Mouse (Mus musculus) midbrain, embryonic 13.5 days (tissue): ENCODE data around the gene Pkd1l2. TPM values are rescaled to one million over a fixed set of nuclear protein-coding genes. Genes with fewer than 3 reads are reported as not detected.

Source experiments
- ATAC-seq: fragments of 200-750 bp; cut with Nextera tagmentation; 2 replicates; pipeline ENCODE4 v1.8.0; 2017; ENCODE audit warnings: mild to moderate bottlenecking, moderate TSS enrichment, moderate library complexity
- H3K27ac ChIP-seq: fragments of 300-500 bp; sonication (generic); 2 replicates; pipeline ENCODE4 v1.5.1; 2015; ENCODE audit warnings: inconsistent platforms, mild to moderate bottlenecking, moderate library complexity
- H3K27me3 ChIP-seq: fragments of 300-500 bp; sonication (generic); 2 replicates; pipeline ENCODE4 v1.6.1; 2015; ENCODE audit warnings: mild to moderate bottlenecking, inconsistent platforms
- H3K36me3 ChIP-seq: fragments of 300-500 bp; sonication (generic); 2 replicates; pipeline ENCODE4 v1.6.1; 2015; ENCODE audit warnings: mild to moderate bottlenecking, inconsistent platforms
- H3K4me1 ChIP-seq: fragments of 300-500 bp; sonication (generic); replicated peaks from 2 replicates; pipeline ENCODE4 v1.6.1; 2015; ENCODE audit warnings: inconsistent platforms
- H3K4me2 ChIP-seq: fragments of 300-500 bp; sonication (generic); replicated peaks from 2 replicates; pipeline ENCODE4 v1.6.1; 2015; ENCODE audit warnings: moderate library complexity, mild to moderate bottlenecking, inconsistent platforms
- H3K4me3 ChIP-seq: fragments of 300-500 bp; sonication (generic); replicated peaks from 2 replicates; pipeline ENCODE4 v1.5.1; 2015; ENCODE audit warnings: mild to moderate bottlenecking, inconsistent platforms
- H3K9ac ChIP-seq: fragments of 300-500 bp; sonication (generic); replicated peaks from 2 replicates; pipeline ENCODE4 v1.6.1; 2015; ENCODE audit warnings: mild to moderate bottlenecking, inconsistent platforms
- H3K9me3 ChIP-seq: fragments of 300-500 bp; sonication (generic); 2 replicates; pipeline ENCODE4 v1.6.1; 2016; ENCODE audit warnings: mild to moderate bottlenecking, inconsistent platforms
- WGBS: fragments of 180-500 bp; shearing (Covaris S2); methylation state at CpG from one replicate; pipeline ENCODE4 v1.1.7; 2015; 5-methylcytosine and 5-hydroxymethylcytosine counted together
- polyA plus RNA-seq: library from polyadenylated mRNA; unstranded; fragments of >200 nt; fragmentation: Nextera tagmentation; extraction: Ambion mirVana; gene quantifications from 2 replicates; pipeline ENCODE4 v1.2.1, GENCODE M21; 2015

The Pkd1l2 gene
- polyA plus RNA-seq, 1 experiment from 2014 or later = not detected

DNA sequence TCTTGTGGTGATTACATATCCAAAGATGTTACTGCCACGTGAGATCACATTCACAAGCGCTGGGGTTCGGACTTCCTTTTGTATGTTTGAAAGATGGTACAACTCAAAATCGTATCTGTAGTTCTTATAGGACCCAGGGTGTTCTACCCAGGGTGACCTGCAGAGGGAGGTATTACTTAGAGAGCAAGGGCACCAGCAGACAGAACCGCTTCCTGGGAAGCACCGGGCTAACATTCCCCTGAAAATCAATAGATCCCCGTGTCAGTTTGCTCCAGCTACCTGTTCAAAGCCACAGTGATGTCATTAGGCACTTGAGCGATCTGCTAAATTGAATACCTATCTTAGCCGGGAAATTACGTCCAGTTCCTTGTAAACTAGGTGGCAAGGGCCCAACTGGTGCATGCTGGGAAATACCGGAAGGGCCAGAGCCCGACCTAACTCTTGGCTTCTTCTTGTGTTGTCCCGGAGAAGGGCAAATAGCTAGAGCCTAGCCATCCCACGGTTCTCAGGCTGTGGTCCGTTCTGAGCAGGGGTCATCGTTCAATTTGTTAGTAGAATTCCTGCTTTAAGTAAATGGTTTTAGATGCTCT lies 27.6 kb upstream of the Pkd1l2 start:
- no peak overlapping the region for H3K4me3 ChIP-seq
- no peak for ATAC-seq
- no peak overlapping the region for H3K9ac ChIP-seq
- no peak overlapping the region for H3K27ac ChIP-seq
- no peaks in the 10 kb centered on the region for H3K36me3 ChIP-seq
- 55% methylated on average over 16 of the region's 16 CpGs for WGBS
- no peaks in the 10 kb centered on the region for H3K4me1 ChIP-seq
- H3K9me3 ChIP-seq = no peaks in the 10 kb centered on the region
- no peaks in the 10 kb centered on the region for H3K27me3 ChIP-seq
- H3K4me2 ChIP-seq = no peak overlapping the region

- H3K4me1 ChIP-seq = no peaks in the 10 kb centered on the region
- H3K4me2 ChIP-seq = no peak overlapping the region
- no peaks in the 10 kb centered on the region for H3K27me3 ChIP-seq
- WGBS = 90% methylated on average over 19 of the region's 19 CpGs
- H3K9ac ChIP-seq = no peak overlapping the region
- no peaks in the 10 kb centered on the region for H3K36me3 ChIP-seq
- no peak for ATAC-seq
- no peak overlapping the region for H3K4me3 ChIP-seq
- no peaks in the 10 kb centered on the region for H3K9me3 ChIP-seq
- no peak overlapping the region for H3K27ac ChIP-seq
Measured at GRCm38 (mm10) chr8:117109018-117109711, 26.9 kb upstream of the Pkd1l2 start.

DNA sequence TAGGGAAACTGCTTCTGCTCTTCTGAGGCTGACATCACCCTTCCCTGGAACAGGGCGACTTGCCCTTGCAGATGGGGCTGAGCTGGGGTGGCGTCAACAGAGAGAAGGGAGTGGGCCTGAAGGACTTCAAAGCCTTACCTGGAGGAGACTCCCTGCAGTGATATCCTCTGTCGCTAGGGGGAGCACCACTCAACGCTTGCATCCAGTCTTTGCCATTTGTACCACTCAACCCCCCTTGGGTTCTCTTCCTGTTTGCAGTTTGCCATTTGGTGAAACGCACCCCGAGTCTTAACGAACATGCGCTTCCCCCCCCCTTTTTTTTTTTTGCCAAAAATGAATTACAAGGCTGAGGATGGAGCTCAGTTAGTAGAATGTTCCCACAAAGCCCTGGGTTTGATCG lies 25.3 kb upstream of the Pkd1l2 start:
- 0 out of 2 replicates have a peak, but pooled peaks have one; percentile 24 for ATAC-seq
- Histone ChIP-seq H3K4me1 (no peaks in the 10 kb centered on the region), H3K4me2 (no peak overlapping the region), H3K9me3 (no peaks in the 10 kb centered on the region), H3K27ac (no peak overlapping the region), H3K36me3 (no peaks in the 10 kb centered on the region), H3K27me3 (no peaks in the 10 kb centered on the region), H3K4me3 (no peak overlapping the region), H3K9ac (no peak overlapping the region)
- WGBS = 21% methylated on average over 9 of the region's 9 CpGs

DNA sequence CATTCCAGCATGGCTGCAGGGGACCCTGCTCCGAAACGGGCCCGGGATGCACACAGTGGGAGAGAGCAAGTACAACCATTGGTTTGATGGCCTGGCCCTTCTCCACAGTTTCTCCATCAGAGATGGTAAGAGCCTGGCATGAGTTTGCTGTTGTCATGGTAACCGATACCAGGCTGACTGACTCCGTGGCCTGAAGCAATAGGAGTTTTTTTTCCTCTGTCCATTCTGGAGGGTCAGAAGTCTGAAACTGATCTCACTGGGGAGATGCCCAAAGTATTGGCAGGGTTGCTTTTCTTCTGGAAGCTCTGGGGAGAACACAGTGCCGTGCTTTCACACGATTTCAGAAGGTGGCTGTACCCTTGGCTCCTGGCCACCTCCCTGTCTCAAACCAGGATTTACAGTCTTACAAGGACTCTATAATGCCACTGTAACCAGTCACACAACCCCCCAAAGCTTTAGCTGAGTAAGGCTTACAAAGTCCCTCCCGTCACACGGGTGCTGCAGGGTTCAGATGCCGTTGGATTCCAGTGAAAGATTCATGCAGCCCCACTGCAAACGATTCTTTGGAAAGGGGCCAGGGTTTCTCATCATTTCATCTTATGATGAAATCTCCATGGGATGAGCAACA lies 15.4 kb upstream of the Pkd1l2 start:
- Histone ChIP-seq H3K9me3 (peaks cover 7% of the 10 kb centered on the region; the same call in 1 of the 2 replicates), H3K9ac (no peak overlapping the region), H3K36me3 (no peaks in the 10 kb centered on the region), H3K4me3 (no peak overlapping the region), H3K27me3 (no peaks in the 10 kb centered on the region), H3K4me1 (peaks cover 9% of the 10 kb centered on the region), H3K27ac (no peak overlapping the region), H3K4me2 (no peak overlapping the region)
- 47% methylated on average over 11 of the region's 11 CpGs for WGBS
- peak; percentile 79; the same call in 1 of the 2 replicates for ATAC-seq

DNA sequence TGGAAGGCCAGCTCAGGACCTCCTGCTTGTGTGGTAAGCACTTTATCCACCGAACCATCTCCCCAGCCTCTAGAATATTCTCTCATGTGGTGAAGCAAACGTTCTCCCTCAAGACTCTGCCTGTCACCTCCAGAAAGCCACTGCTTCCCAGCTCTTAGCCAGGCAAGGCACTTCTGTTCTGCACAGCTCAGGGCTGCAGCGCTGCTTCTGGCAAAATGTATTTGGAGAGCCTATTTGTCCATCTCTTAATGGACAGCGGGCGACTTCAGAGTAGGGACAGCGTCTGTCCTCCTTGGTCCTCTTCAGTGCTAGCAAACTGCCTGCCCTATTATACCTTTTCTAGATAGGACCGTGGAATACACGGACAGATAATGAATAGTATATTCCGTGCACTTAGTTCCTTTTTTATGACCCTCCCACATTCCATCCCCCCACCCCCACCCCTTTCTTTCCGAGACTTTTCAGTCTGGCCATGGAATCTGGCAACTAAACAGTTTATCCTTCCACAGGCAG lies 14.9 kb upstream of the Pkd1l2 start:
- Histone ChIP-seq H3K9me3 (peaks cover 7% of the 10 kb centered on the region; the same call in 1 of the 2 replicates), H3K36me3 (no peaks in the 10 kb centered on the region), H3K4me2 (no peak overlapping the region), H3K4me3 (no peak overlapping the region), H3K4me1 (peaks cover 9% of the 10 kb centered on the region), H3K27me3 (no peaks in the 10 kb centered on the region), H3K9ac (no peak overlapping the region), H3K27ac (no peak overlapping the region)
- no peak for ATAC-seq
- WGBS = 74% methylated on average over 10 of the region's 10 CpGs

DNA sequence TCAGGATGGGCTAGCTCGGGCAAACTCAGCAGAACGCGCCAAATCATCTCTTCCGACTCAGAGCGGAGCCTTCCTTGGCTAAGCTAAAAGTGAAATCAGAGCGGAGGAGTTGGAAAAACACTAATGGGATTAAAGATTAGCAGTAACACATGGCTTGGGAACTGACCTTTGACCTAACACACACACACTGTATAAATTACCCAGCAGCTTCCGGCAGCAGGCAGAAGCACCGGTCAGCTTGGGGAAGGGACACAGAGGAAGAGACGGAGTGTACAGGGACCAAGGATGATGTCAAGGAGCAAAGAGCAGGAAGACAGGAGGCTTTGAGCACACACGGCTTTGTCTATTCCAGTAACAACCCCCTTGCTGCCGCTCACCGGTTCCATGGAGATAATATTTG lies 13.4 kb upstream of the Pkd1l2 start, which contains the start of gene Bco1:
Gene Bco1 (plus strand): TSS at position 208 of the 400 bp plus-strand sequence.
- H3K4me2 ChIP-seq = no peak within 1 kb of the TSS
- H3K27me3 ChIP-seq = no peaks in the 10 kb centered on the region
- peaks cover 9% of the 10 kb centered on the region for H3K4me1 ChIP-seq
- H3K9me3 ChIP-seq = peaks cover 7% of the 10 kb centered on the region; the same call in 1 of the 2 replicates
- 56% methylated on average over 12 of the region's 12 CpGs for WGBS
- no peak within 1 kb of the TSS for H3K27ac ChIP-seq
- H3K36me3 ChIP-seq = no peaks in the 10 kb centered on the region
- no peak within 1 kb of the TSS for H3K9ac ChIP-seq
- no peak for ATAC-seq
- no peak within 1 kb of the TSS for H3K4me3 ChIP-seq

DNA sequence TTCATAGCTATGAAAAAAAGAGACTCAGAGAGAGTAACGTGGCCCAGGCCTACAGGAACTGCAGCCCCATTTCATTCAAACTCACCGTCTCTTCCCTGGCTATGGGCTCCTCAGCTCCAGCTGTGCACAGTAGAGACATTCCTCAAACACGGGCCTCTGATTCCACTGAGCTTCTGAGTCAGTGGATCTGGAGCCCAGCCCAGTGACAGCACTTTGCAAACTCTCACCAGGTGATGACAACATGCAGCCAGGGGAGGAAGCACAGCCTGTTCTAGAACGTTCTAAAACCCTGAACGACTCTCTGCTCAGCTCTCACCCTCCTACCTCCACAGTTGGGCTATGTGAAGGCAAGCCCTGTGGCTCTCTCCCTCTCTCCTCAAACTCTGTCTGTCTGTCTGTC lies 11.8 kb upstream of the Pkd1l2 start:
- no peak overlapping the region for H3K27ac ChIP-seq
- H3K36me3 ChIP-seq = no peaks in the 10 kb centered on the region
- H3K4me1 ChIP-seq = peaks cover 9% of the 10 kb centered on the region
- no peaks in the 10 kb centered on the region for H3K9me3 ChIP-seq
- H3K4me2 ChIP-seq = no peak overlapping the region
- no peak overlapping the region for H3K9ac ChIP-seq
- 78% methylated on average over 5 of the region's 5 CpGs for WGBS
- H3K27me3 ChIP-seq = no peaks in the 10 kb centered on the region
- ATAC-seq = no peak
- no peak overlapping the region for H3K4me3 ChIP-seq

DNA sequence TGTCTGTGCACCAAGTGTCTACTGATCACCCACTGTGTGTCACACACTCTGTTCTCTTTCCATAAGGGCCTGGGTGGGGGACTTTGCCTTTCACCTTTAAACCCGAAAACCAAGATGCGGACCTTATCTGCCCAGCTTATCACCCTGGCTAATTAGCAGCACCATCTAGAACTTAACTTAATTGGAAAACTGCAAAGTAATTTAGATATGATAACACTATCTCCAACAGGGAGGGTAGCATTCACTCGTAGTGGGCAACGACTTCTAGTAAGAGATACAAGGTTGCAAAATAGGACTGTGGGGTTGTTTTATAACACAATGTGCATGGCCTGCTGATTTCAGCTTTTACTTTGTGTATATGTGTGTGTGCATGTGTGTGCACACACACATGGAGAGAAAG lies 7.6 kb upstream of the Pkd1l2 start:
- no peak overlapping the region for H3K27ac ChIP-seq
- H3K4me3 ChIP-seq = no peak overlapping the region
- no peaks in the 10 kb centered on the region for H3K36me3 ChIP-seq
- no peak overlapping the region for H3K9ac ChIP-seq
- no peaks in the 10 kb centered on the region for H3K4me1 ChIP-seq
- H3K27me3 ChIP-seq = no peaks in the 10 kb centered on the region
- 97% methylated on average over 4 of the region's 4 CpGs for WGBS
- no peak overlapping the region for H3K4me2 ChIP-seq
- H3K9me3 ChIP-seq = no peaks in the 10 kb centered on the region
- no peak for ATAC-seq

DNA sequence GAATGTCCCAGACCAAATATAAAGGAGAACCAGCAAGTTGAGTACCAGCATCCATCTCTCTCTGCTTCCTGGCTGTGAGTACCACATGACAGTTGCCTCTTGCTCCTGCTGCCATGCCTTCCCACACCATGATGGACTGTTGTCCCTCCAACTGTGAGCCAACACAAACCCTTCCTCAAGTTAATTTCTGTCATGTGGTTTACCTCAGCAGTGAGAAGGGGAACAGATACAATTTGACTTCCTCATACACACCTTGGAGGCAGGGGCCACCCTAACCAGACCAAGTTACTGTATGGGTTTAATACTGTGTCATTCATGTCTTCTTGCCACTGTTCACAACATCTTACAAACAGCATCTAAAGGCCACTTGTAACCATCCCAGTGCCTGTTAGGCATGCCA lies 4.8 kb upstream of the Pkd1l2 start:
- ATAC-seq = no peak
- Histone ChIP-seq H3K4me3 (no peak overlapping the region), H3K9me3 (no peaks in the 10 kb centered on the region), H3K4me2 (no peak overlapping the region), H3K4me1 (no peaks in the 10 kb centered on the region), H3K9ac (no peak overlapping the region), H3K27me3 (no peaks in the 10 kb centered on the region), H3K27ac (no peak overlapping the region), H3K36me3 (no peaks in the 10 kb centered on the region)

GRCm38 (mm10) chr8:117085521-117085920 lies 3.3 kb upstream of the Pkd1l2 start:
- no peaks in the 10 kb centered on the region for H3K36me3 ChIP-seq
- H3K9me3 ChIP-seq = no peaks in the 10 kb centered on the region
- WGBS = 69% methylated on average over 8 of the region's 8 CpGs
- no peaks in the 10 kb centered on the region for H3K4me1 ChIP-seq
- ATAC-seq = no peak
- no peaks in the 10 kb centered on the region for H3K27me3 ChIP-seq
- H3K4me2 ChIP-seq = no peak overlapping the region
- H3K27ac ChIP-seq = no peak overlapping the region
- H3K4me3 ChIP-seq = no peak overlapping the region
- no peak overlapping the region for H3K9ac ChIP-seq

- Histone ChIP-seq H3K4me3 (no peak overlapping the region), H3K9me3 (no peaks in the 10 kb centered on the region), H3K27me3 (no peaks in the 10 kb centered on the region), H3K4me1 (no peaks in the 10 kb centered on the region), H3K27ac (no peak overlapping the region), H3K9ac (no peak overlapping the region), H3K36me3 (no peaks in the 10 kb centered on the region), H3K4me2 (no peak overlapping the region)
- 83% methylated on average over 9 of the region's 9 CpGs for WGBS
- ATAC-seq = no peak
Measured at GRCm38 (mm10) chr8:117082947-117083559, 804 bp upstream of the Pkd1l2 start.

DNA sequence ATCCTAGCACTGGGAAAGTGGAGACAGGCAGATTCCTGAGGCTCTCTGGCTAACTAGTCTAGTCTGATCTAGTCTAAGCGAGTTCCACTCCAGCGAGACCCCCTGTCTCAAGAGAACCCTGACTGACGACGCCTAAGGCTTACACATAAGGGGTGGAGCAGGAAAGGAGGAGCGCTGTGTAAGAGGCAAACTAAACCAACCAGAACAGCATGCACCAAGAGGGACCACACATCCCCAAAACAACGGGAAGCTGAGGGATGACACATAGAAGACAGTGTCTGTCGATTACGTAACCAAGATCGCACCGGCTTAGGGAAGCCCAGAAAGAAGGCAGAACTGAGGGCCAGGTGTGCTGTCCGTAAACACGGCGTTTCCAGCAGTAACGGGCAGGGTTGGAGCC lies 2.6 kb downstream of the Pkd1l2 start:
- Histone ChIP-seq H3K27me3 (no peaks in the 10 kb centered on the region), H3K9ac (no peak overlapping the region), H3K4me1 (no peaks in the 10 kb centered on the region), H3K4me2 (no peak overlapping the region), H3K4me3 (no peak overlapping the region), H3K36me3 (no peaks in the 10 kb centered on the region), H3K27ac (no peak overlapping the region), H3K9me3 (no peaks in the 10 kb centered on the region)
- 87% methylated on average over 14 of the region's 14 CpGs for WGBS
- no peak for ATAC-seq
